Mouse (Mus musculus) midbrain, embryonic 12.5 days (tissue): ENCODE data around the gene Plekha6. TPM values are rescaled to one million over a fixed set of nuclear protein-coding genes. Genes with fewer than 3 reads are reported as not detected.
A peak's percentile ranks its signal among the peaks of the same experiment; 100 is the strongest.

Experiments
- ATAC-seq: fragments of 200-750 bp; cut with Nextera tagmentation; 2 replicates; pipeline ENCODE4 v1.8.0; 2017; ENCODE audit warnings: low read depth, moderate TSS enrichment, moderate library complexity; ENCODE audit not compliant: low FRiP score
- H3K27ac ChIP-seq: fragments of 300-500 bp; sonication (generic); replicated peaks from 2 replicates; pipeline ENCODE4 v1.5.1; 2016; ENCODE audit warnings: mild to moderate bottlenecking
- H3K27me3 ChIP-seq: fragments of 300-500 bp; sonication (generic); 2 replicates; pipeline ENCODE4 v1.6.1; 2016; ENCODE audit warnings: mild to moderate bottlenecking
- H3K36me3 ChIP-seq: fragments of 300-500 bp; sonication (generic); 2 replicates; pipeline ENCODE4 v1.6.1; 2016
- H3K4me1 ChIP-seq: fragments of 300-500 bp; sonication (generic); 2 replicates; pipeline ENCODE4 v1.6.1; 2016
- H3K4me2 ChIP-seq: fragments of 300-500 bp; sonication (generic); replicated peaks from 2 replicates; pipeline ENCODE4 v1.6.1; 2016; ENCODE audit warnings: mild to moderate bottlenecking, moderate library complexity
- H3K4me3 ChIP-seq: fragments of 300-500 bp; sonication (generic); 2 replicates; pipeline ENCODE4 v1.5.1; 2016; ENCODE audit warnings: mild to moderate bottlenecking
- H3K9ac ChIP-seq: fragments of 300-500 bp; sonication (generic); replicated peaks from 2 replicates; pipeline ENCODE4 v1.6.1; 2016; ENCODE audit warnings: mild to moderate bottlenecking, moderate library complexity
- H3K9me3 ChIP-seq: fragments of 300-500 bp; sonication (generic); 2 replicates; pipeline ENCODE4 v1.6.1; 2016; ENCODE audit warnings: mild to moderate bottlenecking
- WGBS: fragments of 180-500 bp; shearing (Covaris S2); methylation state at CpG from one replicate; pipeline ENCODE4 v1.1.7; 2016; 5-methylcytosine and 5-hydroxymethylcytosine counted together
- polyA plus RNA-seq: library from polyadenylated mRNA; unstranded; fragments of >200 nt; fragmentation: Nextera tagmentation; extraction: Ambion mirVana; gene quantifications from 2 replicates; pipeline ENCODE4 v1.2.1, GENCODE M21; 2016

Plekha6 gene
- polyA plus RNA-seq, 1 experiment from 2014 or later = 27.7 TPM

DNA sequence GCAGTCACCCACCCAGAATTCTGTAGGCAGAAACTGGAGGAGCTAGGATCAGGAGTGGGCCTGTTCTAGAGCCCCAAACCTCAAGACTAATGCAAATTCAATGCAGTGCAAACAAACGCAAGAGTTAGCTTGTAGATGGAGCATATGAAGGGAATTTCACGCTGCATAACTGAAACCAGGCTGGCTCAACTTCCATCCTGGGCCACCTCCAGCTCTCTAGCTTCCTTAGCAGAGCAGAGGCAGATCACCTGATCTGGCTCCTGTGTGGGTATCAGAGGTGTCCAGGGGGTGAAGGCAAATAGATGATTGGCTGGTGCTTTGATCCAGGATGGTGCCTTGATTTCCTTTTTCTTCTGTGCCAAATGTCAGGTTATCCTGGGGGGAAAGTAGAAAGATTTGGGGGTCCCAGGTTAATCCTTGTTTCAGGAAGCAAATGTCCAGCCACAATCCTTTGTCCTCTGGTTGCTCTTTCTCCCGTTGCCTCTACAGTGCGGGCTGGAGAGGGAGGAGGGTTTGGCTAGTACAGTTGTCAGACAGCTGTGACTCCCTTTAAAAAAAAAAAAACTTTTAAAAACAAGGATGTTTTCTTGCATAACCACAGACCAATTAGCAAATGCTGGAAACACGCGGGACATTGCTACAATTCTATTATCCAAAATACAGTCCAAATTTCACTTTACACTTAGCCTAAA lies 75.3 kb downstream of the Plekha6 start:
- Histone ChIP-seq H3K27ac (no peak overlapping the region), H3K4me2 (no peak overlapping the region), H3K9ac (no peak overlapping the region), H3K36me3 (peaks cover 12% of the 10 kb centered on the region; the same call in 1 of the 2 replicates), H3K4me1 (peaks cover 40% of the 10 kb centered on the region), H3K4me3 (no peak overlapping the region), H3K9me3 (no peaks in the 10 kb centered on the region), H3K27me3 (no peaks in the 10 kb centered on the region)
- WGBS = 58% methylated on average over 6 of the region's 6 CpGs
- no peak for ATAC-seq

DNA sequence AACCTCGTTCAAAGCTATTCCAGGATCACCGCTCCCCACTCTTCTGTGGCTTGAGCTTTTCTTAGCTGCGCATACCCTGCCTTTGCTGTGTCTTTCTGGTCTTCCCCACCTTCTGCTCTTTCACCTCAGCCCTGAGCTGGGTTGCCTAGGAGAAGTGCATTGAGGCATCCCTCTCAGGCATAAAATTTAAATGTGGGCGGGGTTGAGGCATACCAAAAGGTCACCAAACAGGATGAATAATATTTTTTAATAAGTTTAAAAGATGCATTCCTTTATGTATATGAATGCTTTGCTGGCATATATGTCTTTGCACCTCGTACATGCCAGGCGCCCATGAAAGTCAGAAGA lies 75.8 kb downstream of the Plekha6 start:
- Histone ChIP-seq H3K4me2 (no peak overlapping the region), H3K36me3 (peaks cover 12% of the 10 kb centered on the region; the same call in 1 of the 2 replicates), H3K27ac (no peak overlapping the region), H3K4me1 (peaks cover 45% of the 10 kb centered on the region), H3K27me3 (no peaks in the 10 kb centered on the region), H3K9me3 (no peaks in the 10 kb centered on the region), H3K4me3 (no peak overlapping the region), H3K9ac (no peak overlapping the region)
- WGBS = 59% methylated on average over 6 of the region's 6 CpGs
- ATAC-seq = no peak

DNA sequence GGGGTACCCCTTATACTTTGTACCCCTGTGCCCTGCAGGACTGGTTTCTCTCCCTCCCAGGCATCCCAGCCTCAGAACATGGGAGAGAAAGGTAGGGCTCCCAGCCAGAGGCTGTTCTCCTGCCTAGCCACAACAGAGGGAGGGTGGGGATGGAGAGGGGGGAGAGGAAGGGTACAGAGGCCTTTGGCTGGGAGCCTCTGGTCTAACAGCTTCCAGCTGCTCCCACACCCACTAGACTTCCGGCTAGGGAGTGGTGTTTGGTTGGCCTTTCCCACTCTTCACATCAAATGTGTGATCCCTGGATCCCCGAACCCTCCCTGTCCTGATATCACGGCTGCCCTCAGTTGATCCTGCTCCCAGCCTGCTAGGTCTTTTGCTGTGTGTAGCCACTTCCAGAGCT lies 76.9 kb downstream of the Plekha6 start:
- Histone ChIP-seq H3K4me2 (no peak overlapping the region), H3K4me1 (peaks cover 51% of the 10 kb centered on the region), H3K4me3 (no peak overlapping the region), H3K27ac (no peak overlapping the region), H3K9me3 (no peaks in the 10 kb centered on the region), H3K9ac (no peak overlapping the region), H3K27me3 (no peaks in the 10 kb centered on the region), H3K36me3 (peaks cover 12% of the 10 kb centered on the region; the same call in 1 of the 2 replicates)
- 80% methylated on average over 3 of the region's 3 CpGs for WGBS
- no peak for ATAC-seq

DNA sequence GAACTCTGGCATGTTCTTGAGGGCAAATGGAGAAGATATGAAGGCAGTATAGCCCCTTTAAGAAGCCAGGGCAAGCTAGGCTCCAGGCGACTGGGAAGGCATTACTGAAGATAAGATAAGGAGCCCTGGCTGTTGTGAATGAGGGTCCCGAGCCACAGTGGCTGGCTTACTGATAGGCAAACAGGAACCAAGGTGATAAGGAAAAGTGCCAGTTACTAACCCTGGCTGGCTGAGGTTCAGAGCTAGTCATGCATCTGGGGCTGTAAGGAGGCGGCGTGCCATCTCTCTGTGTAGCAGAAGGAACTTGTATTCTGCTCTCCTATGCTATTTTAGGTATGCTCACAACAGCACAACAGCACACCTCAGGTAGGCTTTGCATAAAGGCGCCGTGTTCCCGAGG lies 80.7 kb downstream of the Plekha6 start:
- ATAC-seq = no peak
- Histone ChIP-seq H3K4me2 (no peak overlapping the region), H3K4me3 (no peak overlapping the region), H3K9me3 (no peaks in the 10 kb centered on the region), H3K4me1 (peaks cover 41% of the 10 kb centered on the region), H3K27ac (peak overlapping the region; percentile 89), H3K9ac (no peak overlapping the region; the same call in 1 of the 2 replicates), H3K36me3 (no peaks in the 10 kb centered on the region), H3K27me3 (no peaks in the 10 kb centered on the region)
- WGBS = 77% methylated on average over 7 of the region's 7 CpGs

DNA sequence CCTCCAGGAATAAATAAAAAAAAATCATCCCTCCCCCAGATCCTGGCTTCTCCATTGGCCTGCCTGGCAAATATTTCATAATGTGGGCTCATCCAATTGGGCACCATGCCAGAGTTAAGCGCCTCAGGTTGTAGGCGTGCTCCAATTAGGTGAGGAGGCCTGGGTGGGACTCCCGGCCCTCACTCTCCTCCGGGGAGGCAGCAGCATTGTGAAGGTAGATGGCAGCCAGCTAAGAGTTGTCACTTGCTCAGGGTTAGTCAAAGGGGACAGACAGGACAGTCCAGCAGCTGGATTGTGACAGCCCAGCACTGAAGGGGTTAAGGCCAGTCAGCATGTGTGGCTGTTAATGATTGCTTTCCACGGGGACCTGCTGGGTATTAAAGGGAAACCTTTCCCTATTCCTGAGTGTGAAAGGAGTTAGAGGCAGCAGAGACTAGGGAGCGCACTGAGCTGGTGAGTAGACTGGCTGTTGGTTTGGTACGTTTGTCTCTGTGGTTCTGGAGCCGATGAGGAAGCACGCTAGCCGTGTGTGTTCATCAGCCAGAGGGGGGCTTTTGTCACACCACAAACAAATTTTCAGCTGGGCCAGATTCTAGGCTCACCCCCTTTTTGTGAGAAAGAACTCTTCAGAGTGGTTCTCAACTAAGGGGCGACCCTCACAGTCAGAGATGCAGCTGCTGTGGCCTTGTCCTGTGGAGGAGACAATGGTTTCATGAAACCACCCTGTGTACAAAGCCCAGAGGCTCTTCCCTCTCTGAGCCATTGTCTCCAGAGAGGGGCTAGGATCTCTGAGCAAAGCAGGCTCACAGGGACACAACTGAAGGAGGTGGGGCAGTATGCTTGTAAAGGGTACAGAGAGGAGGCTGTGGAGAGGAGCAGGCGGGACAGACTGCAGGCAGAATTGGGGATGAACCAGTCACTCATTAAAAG lies 81.9 kb downstream of the Plekha6 start:
- 22% methylated on average over 12 of the region's 12 CpGs for WGBS
- H3K27ac ChIP-seq = peak overlapping the region; percentile 89
- ATAC-seq = peak; percentile 76
- H3K4me3 ChIP-seq = peak overlapping the region; percentile 24
- H3K4me2 ChIP-seq = peak overlapping the region; percentile 42
- H3K9me3 ChIP-seq = no peaks in the 10 kb centered on the region
- peaks cover 41% of the 10 kb centered on the region for H3K4me1 ChIP-seq
- H3K36me3 ChIP-seq = no peaks in the 10 kb centered on the region
- no peaks in the 10 kb centered on the region for H3K27me3 ChIP-seq
- peak overlapping the region; percentile 52; the same call in 1 of the 2 replicates for H3K9ac ChIP-seq

DNA sequence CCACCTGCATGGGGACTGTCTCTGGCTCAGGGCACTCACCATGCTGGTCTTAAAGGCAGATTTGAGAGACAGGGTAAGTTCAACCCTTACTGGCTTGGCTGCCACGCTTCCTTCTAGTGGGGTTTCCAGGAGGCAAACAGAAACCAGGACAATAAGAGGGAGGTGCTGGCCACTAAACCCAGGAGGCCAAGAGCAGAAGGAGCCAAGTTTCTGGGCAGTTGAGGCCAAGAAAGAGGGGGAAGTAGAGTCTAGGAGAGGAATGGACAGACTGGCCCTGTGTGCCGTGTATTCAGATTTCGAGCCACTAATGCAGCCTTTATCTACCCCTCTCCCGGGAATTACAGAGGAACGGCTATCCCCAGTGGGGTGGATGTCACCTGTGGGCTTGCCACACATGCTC lies 83.2 kb downstream of the Plekha6 start:
- no peak overlapping the region for H3K27ac ChIP-seq
- peak overlapping the region; percentile 42 for H3K4me2 ChIP-seq

DNA sequence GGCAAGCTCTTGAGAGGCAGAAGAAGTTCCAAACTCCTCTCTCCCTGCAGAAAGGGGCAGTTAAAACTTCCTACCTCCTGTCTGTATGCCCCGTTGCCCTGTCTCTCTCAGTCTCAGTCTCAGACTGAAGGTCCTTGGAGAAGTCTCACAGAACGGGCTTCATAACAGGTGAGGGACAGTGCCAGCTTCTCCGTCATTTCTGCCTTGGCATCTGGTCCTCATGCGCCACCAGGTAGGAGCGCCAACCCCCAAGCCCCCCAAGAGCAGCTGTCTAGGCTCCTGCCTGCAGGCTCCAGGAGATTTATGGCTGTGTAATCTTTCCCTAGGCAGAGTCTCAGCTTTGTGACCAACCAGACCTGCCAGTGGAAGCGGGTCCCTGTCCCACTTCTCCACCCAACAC lies 86.8 kb downstream of the Plekha6 start:
- Histone ChIP-seq H3K36me3 (no peaks in the 10 kb centered on the region), H3K4me2 (no peak overlapping the region), H3K27me3 (no peaks in the 10 kb centered on the region), H3K9ac (no peak overlapping the region), H3K27ac (no peak overlapping the region), H3K4me1 (peaks cover 70% of the 10 kb centered on the region), H3K9me3 (no peaks in the 10 kb centered on the region), H3K4me3 (no peak overlapping the region)
- 93% methylated on average over 6 of the region's 6 CpGs for WGBS
- no peak for ATAC-seq

More for the DNA sequence above, 83.2 kb downstream of the Plekha6 start:
- H3K4me3 ChIP-seq = no peak overlapping the region
- 70% methylated on average over 5 of the region's 5 CpGs for WGBS
- H3K9ac ChIP-seq = no peak overlapping the region
- ATAC-seq = no peak
- H3K4me1 ChIP-seq = peaks cover 52% of the 10 kb centered on the region
- no peaks in the 10 kb centered on the region for H3K27me3 ChIP-seq
- H3K36me3 ChIP-seq = no peaks in the 10 kb centered on the region
- H3K9me3 ChIP-seq = no peaks in the 10 kb centered on the region

DNA sequence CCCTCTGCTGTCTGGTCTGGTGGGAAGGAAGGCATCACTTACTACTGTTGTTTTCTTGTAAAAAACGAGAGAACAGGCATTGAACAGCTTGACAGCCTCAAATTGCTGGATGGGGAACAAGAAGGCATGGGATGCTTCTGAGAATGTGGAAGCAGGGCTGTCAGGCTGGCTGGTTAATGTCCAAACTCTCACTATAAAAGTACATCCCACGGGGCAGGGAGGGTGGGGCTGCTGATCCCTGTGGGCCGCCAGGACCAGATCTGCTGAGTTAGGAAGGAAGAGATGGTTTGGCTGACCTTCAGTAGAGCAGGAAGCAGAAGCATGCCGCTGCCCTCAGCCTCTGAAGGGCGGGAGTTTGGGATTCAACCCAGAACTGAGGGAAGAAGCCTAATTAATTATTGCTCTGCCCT lies 87.6 kb downstream of the Plekha6 start:
- 47% methylated on average over 5 of the region's 5 CpGs for WGBS
- Histone ChIP-seq H3K36me3 (no peaks in the 10 kb centered on the region; the same call in 1 of the 2 replicates), H3K27ac (no peak overlapping the region; the same call in 1 of the 2 replicates), H3K27me3 (no peaks in the 10 kb centered on the region), H3K4me2 (no peak overlapping the region), H3K4me3 (no peak overlapping the region), H3K9ac (no peak overlapping the region), H3K4me1 (peaks cover 70% of the 10 kb centered on the region), H3K9me3 (no peaks in the 10 kb centered on the region)
- ATAC-seq = no peak

DNA sequence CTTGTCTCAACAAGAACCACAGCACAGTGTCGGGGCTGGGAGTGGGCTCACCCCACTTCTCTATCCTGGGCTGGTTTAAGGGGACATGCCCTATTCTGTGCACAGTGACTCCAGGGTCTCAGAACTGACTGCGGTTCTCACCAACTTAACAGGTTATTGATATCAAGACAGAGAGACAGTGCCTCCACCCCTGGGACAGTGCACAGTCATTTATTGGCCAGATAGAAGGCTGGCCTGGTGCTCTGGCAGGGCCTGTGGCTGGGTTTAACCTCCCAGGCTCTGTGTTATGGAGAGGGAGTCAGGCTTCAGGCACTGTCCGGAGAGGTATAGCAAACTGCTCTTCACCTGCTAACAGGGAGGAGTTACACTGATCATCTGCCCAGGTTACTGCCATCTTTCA lies 88.2 kb downstream of the Plekha6 start:
- no peak overlapping the region for H3K4me3 ChIP-seq
- no peaks in the 10 kb centered on the region for H3K27me3 ChIP-seq
- WGBS = 86% methylated on average over 3 of the region's 3 CpGs
- H3K4me2 ChIP-seq = no peak overlapping the region
- H3K9me3 ChIP-seq = no peaks in the 10 kb centered on the region
- ATAC-seq = no peak
- H3K9ac ChIP-seq = no peak overlapping the region
- H3K36me3 ChIP-seq = no peaks in the 10 kb centered on the region; the same call in 1 of the 2 replicates
- peaks cover 64% of the 10 kb centered on the region for H3K4me1 ChIP-seq
- H3K27ac ChIP-seq = no peak overlapping the region

DNA sequence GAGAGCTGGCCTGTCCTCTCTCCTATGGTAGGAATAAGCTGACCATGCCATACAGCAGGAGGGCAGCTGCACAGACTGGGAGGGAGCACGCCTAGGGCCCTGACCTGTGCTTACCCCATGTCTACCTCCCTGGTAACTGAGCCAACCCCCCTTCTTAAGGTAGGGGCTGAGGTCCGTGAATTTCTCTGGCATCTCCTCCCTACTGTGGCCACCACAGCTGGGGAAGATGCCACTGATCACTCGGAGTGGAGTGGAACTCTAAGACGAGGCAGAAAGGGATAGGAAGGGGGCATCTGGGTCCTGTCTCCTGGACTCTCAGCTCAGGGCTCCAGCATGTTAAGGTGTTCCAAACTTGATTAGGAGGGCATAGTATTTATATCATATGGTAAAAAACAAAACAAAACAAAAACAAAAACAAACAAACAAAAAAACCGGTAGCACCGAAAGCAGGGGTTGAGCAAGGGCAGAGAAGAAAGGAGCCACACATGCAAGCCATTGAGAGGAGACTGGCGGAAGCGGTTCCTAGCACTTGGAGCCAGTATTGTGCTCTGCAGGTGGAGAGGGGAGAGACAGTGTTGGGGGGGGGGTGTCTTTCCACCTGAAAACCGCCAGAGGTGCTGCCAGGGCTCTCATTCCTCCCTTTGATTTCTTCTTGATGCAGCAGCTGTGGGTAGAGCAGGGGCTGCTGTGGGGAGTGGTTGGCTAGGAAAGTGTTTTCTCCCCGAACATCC lies 89.0 kb downstream of the Plekha6 start:
- Histone ChIP-seq H3K9me3 (no peaks in the 10 kb centered on the region), H3K36me3 (no peaks in the 10 kb centered on the region; the same call in 1 of the 2 replicates), H3K4me1 (peaks cover 61% of the 10 kb centered on the region), H3K4me2 (no peak overlapping the region), H3K4me3 (no peak overlapping the region), H3K27ac (no peak overlapping the region), H3K27me3 (no peaks in the 10 kb centered on the region), H3K9ac (0 out of 2 replicates have a peak overlapping the region, but pooled peaks have one; percentile 31)
- ATAC-seq = no peak
- 55% methylated on average over 10 of the region's 10 CpGs for WGBS

DNA sequence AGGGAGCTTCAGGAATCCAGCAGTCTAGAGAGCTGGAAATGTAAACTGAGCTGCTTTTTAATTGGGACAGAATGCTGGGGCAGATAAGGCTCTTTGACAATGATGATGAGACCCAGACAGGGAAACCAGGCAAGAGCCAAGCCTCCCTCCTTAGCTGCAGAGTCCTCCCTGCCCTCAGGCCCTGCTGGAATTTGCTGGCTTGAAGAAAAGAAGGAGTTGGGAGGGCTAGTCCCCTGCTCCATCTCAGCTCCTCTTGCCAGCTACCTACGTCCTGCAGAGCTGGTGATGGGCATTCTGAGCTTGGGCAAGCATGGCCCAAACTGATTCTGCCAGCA lies 89.5 kb downstream of the Plekha6 start:
- Histone ChIP-seq H3K9ac (no peak overlapping the region), H3K27me3 (no peaks in the 10 kb centered on the region), H3K4me1 (peaks cover 65% of the 10 kb centered on the region), H3K36me3 (peaks cover 1% of the 10 kb centered on the region; the same call in 1 of the 2 replicates), H3K4me2 (no peak overlapping the region), H3K9me3 (no peaks in the 10 kb centered on the region), H3K27ac (no peak overlapping the region), H3K4me3 (no peak overlapping the region)
- 62% methylated on average over 1 of the region's 1 CpGs for WGBS
- no peak for ATAC-seq

DNA sequence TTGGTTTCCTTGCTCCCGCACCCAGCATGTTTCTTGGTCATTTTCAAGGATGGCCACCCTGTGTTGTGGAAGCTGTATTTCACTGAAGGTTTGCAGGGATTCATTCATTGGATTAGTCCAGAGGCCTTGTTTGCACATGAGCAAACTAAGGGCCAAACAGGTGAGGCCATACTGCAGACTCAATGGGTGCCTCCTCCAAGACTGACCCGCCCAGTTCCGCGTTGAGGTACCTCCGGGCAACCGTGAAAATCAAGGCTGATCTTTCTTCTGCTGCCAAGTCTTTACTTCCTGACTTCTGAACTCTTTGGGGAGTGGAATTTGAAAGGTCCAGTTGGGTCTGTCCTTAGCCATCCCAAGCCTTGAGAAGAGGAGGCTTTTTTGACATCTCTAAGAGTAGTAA lies 90.2 kb downstream of the Plekha6 start:
- no peak overlapping the region for H3K4me2 ChIP-seq
- no peaks in the 10 kb centered on the region for H3K9me3 ChIP-seq
- ATAC-seq = no peak
- no peak overlapping the region for H3K4me3 ChIP-seq
- WGBS = 89% methylated on average over 6 of the region's 6 CpGs
- peaks cover 65% of the 10 kb centered on the region for H3K4me1 ChIP-seq
- H3K9ac ChIP-seq = no peak overlapping the region
- H3K36me3 ChIP-seq = peaks cover 9% of the 10 kb centered on the region
- no peaks in the 10 kb centered on the region for H3K27me3 ChIP-seq
- no peak overlapping the region for H3K27ac ChIP-seq
